Mouse (Mus musculus) neural tube, embryonic 11.5 days (tissue): Measurements from ENCODE around the gene Scarb1. TPM values are rescaled to one million over a fixed set of nuclear protein-coding genes. Genes with fewer than 3 reads are reported as not detected.
A peak's percentile ranks its signal among the peaks of the same experiment; 100 is the strongest.

ENCODE experiments used
- ATAC-seq: fragments of 200-750 bp; cut with Nextera tagmentation; 2 replicates; pipeline ENCODE4 v1.8.0; 2017; ENCODE audit warnings: moderate number of reproducible peaks, mild to moderate bottlenecking, moderate TSS enrichment, moderate library complexity; ENCODE audit not compliant: insufficient read depth, low FRiP score, low TSS enrichment
- DNase-seq: peaks from one replicate; pipeline ENCODE4 v3.0.0-alpha.2; 2015; ENCODE audit warnings: low spot score
- H3K27ac ChIP-seq: fragments of 300-500 bp; sonication (generic); 2 replicates; pipeline ENCODE4 v1.5.1; 2014; ENCODE audit warnings: low read depth, mild to moderate bottlenecking, low read length
- H3K27me3 ChIP-seq: fragments of 300-500 bp; sonication (generic); 2 replicates; pipeline ENCODE4 v1.6.1; 2014; ENCODE audit warnings: mild to moderate bottlenecking, low read length, mixed read lengths; ENCODE audit not compliant: control insufficient read depth, insufficient read depth
- H3K36me3 ChIP-seq: fragments of 300-500 bp; sonication (generic); 2 replicates; pipeline ENCODE4 v1.6.1; 2014; ENCODE audit warnings: mild to moderate bottlenecking, low read length, moderate library complexity, mixed read lengths; ENCODE audit not compliant: control insufficient read depth, insufficient read depth
- H3K4me1 ChIP-seq: fragments of 300-500 bp; sonication (generic); 2 replicates; pipeline ENCODE4 v1.6.1; 2014; ENCODE audit warnings: low read length, mixed read lengths; ENCODE audit not compliant: control insufficient read depth, insufficient read depth
- H3K4me2 ChIP-seq: fragments of 300-500 bp; sonication (generic); 2 replicates; pipeline ENCODE4 v1.6.1; 2014; ENCODE audit warnings: low read depth, mild to moderate bottlenecking, moderate library complexity
- H3K4me3 ChIP-seq: fragments of 300-500 bp; sonication (generic); 2 replicates; pipeline ENCODE4 v1.5.1; 2014; ENCODE audit warnings: low read depth, low read length
- H3K9ac ChIP-seq: fragments of 300-500 bp; sonication (generic); 2 replicates; pipeline ENCODE4 v1.6.1; 2014; ENCODE audit warnings: mild to moderate bottlenecking, low read length
- H3K9me3 ChIP-seq: fragments of 300-500 bp; sonication (generic); 2 replicates; pipeline ENCODE4 v1.6.1; 2016; ENCODE audit warnings: low read length; ENCODE audit not compliant: control insufficient read depth
- WGBS: fragments of 180-500 bp; shearing (Covaris S2); extraction: QIAGEN DNeasy Blood & Tissue Kit; methylation state at CpG from one replicate; pipeline ENCODE4 v1.1.7; 2014; 5-methylcytosine and 5-hydroxymethylcytosine counted together
- polyA plus RNA-seq: library from polyadenylated mRNA; unstranded; fragments of >200 nt; fragmentation: Nextera tagmentation; extraction: Ambion mirVana; gene quantifications from 2 replicates; pipeline ENCODE4 v1.2.1, GENCODE M21; 2014

The Scarb1 gene
- polyA plus RNA-seq, 1 experiment from 2014 or later: 22.2 TPM

GRCm38 (mm10) chr5:125368568-125368967 is 27.7 kb upstream of the Scarb1 start:
- no peak for ATAC-seq
- H3K4me2 ChIP-seq: no peak overlapping the region
- no peaks in the 10 kb centered on the region for H3K36me3 ChIP-seq
- H3K4me1 ChIP-seq: no peaks in the 10 kb centered on the region
- WGBS: 1% methylated on average over 4 of the region's 4 CpGs
- H3K9me3 ChIP-seq: no peaks in the 10 kb centered on the region
- no peak overlapping the region for H3K27ac ChIP-seq
- no peak overlapping the region for H3K9ac ChIP-seq
- peak; percentile 55 for DNase-seq
- no peak overlapping the region for H3K4me3 ChIP-seq
- no peaks in the 10 kb centered on the region for H3K27me3 ChIP-seq

- no peak for ATAC-seq
- H3K9me3 ChIP-seq: no peaks in the 10 kb centered on the region
- H3K4me2 ChIP-seq: no peak overlapping the region
- 65% methylated on average over 5 of the region's 5 CpGs for WGBS
- H3K36me3 ChIP-seq: no peaks in the 10 kb centered on the region
- no peak overlapping the region for H3K4me3 ChIP-seq
- H3K9ac ChIP-seq: no peak overlapping the region
- no peaks in the 10 kb centered on the region for H3K27me3 ChIP-seq
- DNase-seq: no peak
- H3K4me1 ChIP-seq: no peaks in the 10 kb centered on the region
- H3K27ac ChIP-seq: no peak overlapping the region
Measured at GRCm38 (mm10) chr5:125368156-125368555, 27.3 kb upstream of the Scarb1 start.

GRCm38 (mm10) chr5:125364851-125365429 is 24.0 kb upstream of the Scarb1 start:
- Histone ChIP-seq H3K27me3 (no peaks in the 10 kb centered on the region), H3K27ac (no peak overlapping the region), H3K4me3 (no peak overlapping the region), H3K4me1 (no peaks in the 10 kb centered on the region), H3K4me2 (no peak overlapping the region), H3K36me3 (no peaks in the 10 kb centered on the region), H3K9ac (no peak overlapping the region), H3K9me3 (no peaks in the 10 kb centered on the region)
- WGBS: 82% methylated on average over 4 of the region's 4 CpGs
- DNase-seq (no peak), ATAC-seq (no peak)

- Histone ChIP-seq H3K27ac (no peak overlapping the region), H3K36me3 (no peaks in the 10 kb centered on the region), H3K4me1 (no peaks in the 10 kb centered on the region), H3K9ac (no peak overlapping the region), H3K9me3 (no peaks in the 10 kb centered on the region), H3K4me2 (no peak overlapping the region), H3K4me3 (no peak overlapping the region), H3K27me3 (no peaks in the 10 kb centered on the region)
- no peak for DNase-seq
- no peak for ATAC-seq
- WGBS: 90% methylated on average over 7 of the region's 7 CpGs
Measured at GRCm38 (mm10) chr5:125363894-125364293, 23.0 kb upstream of the Scarb1 start.

GRCm38 (mm10) chr5:125360981-125361510 is 20.2 kb upstream of the Scarb1 start:
- DNase-seq: no peak
- ATAC-seq: no peak
- Histone ChIP-seq H3K4me3 (no peak overlapping the region), H3K4me2 (no peak overlapping the region), H3K4me1 (no peaks in the 10 kb centered on the region), H3K9me3 (no peaks in the 10 kb centered on the region), H3K27ac (no peak overlapping the region), H3K36me3 (no peaks in the 10 kb centered on the region), H3K27me3 (no peaks in the 10 kb centered on the region), H3K9ac (no peak overlapping the region)
- WGBS: 71% methylated on average over 16 of the region's 16 CpGs

GRCm38 (mm10) chr5:125360566-125360965 is 19.7 kb upstream of the Scarb1 start:
- Histone ChIP-seq H3K4me3 (no peak overlapping the region), H3K4me2 (no peak overlapping the region), H3K27me3 (no peaks in the 10 kb centered on the region), H3K4me1 (no peaks in the 10 kb centered on the region), H3K9me3 (no peaks in the 10 kb centered on the region), H3K9ac (no peak overlapping the region), H3K36me3 (no peaks in the 10 kb centered on the region), H3K27ac (no peak overlapping the region)
- 75% methylated on average over 9 of the region's 9 CpGs for WGBS
- ATAC-seq: no peak
- DNase-seq: no peak

- no peaks in the 10 kb centered on the region for H3K9me3 ChIP-seq
- no peak for ATAC-seq
- no peak for DNase-seq
- H3K4me2 ChIP-seq: no peak overlapping the region
- WGBS: 75% methylated on average over 5 of the region's 5 CpGs
- H3K36me3 ChIP-seq: no peaks in the 10 kb centered on the region
- no peaks in the 10 kb centered on the region for H3K4me1 ChIP-seq
- no peak overlapping the region for H3K4me3 ChIP-seq
- no peaks in the 10 kb centered on the region for H3K27me3 ChIP-seq
- no peak overlapping the region for H3K9ac ChIP-seq
- H3K27ac ChIP-seq: no peak overlapping the region
Measured at GRCm38 (mm10) chr5:125358270-125358608, 17.3 kb upstream of the Scarb1 start.

GRCm38 (mm10) chr5:125357543-125358269 is 16.8 kb upstream of the Scarb1 start:
- Histone ChIP-seq H3K4me2 (no peak overlapping the region), H3K27ac (no peak overlapping the region), H3K4me3 (no peak overlapping the region), H3K4me1 (no peaks in the 10 kb centered on the region), H3K9me3 (no peaks in the 10 kb centered on the region), H3K9ac (no peak overlapping the region), H3K27me3 (no peaks in the 10 kb centered on the region), H3K36me3 (no peaks in the 10 kb centered on the region)
- 83% methylated on average over 12 of the region's 12 CpGs for WGBS
- ATAC-seq (no peak), DNase-seq (no peak)

- DNase-seq: no peak
- H3K4me2 ChIP-seq: no peak overlapping the region
- WGBS: 43% methylated on average over 7 of the region's 7 CpGs
- no peak overlapping the region for H3K27ac ChIP-seq
- no peak for ATAC-seq
- H3K4me1 ChIP-seq: no peaks in the 10 kb centered on the region
- H3K4me3 ChIP-seq: no peak overlapping the region
- no peaks in the 10 kb centered on the region for H3K36me3 ChIP-seq
- no peaks in the 10 kb centered on the region for H3K27me3 ChIP-seq
- no peaks in the 10 kb centered on the region for H3K9me3 ChIP-seq
- no peak overlapping the region for H3K9ac ChIP-seq
Measured at GRCm38 (mm10) chr5:125355650-125356049, 14.8 kb upstream of the Scarb1 start.
